Mouse (Mus musculus) lung, postnatal 14 days (tissue): ENCODE measurements around the gene Glo1.
"Not testable (repeated sequence)": the region's sequence is repeated elsewhere in the genome, so short reads cannot be mapped to it uniquely, and the experiment has no call there.

Experiments used
- DNase-seq: peaks from one replicate; pipeline ENCODE4 v3.0.0; 2021

The Glo1 gene

GRCm38 (mm10) chr17:30626719-30627118 is at the start of gene Glo1:
Glo1 (minus strand) TSS chr17:30626871.
- not testable (repeated sequence) for DNase-seq

DNA sequence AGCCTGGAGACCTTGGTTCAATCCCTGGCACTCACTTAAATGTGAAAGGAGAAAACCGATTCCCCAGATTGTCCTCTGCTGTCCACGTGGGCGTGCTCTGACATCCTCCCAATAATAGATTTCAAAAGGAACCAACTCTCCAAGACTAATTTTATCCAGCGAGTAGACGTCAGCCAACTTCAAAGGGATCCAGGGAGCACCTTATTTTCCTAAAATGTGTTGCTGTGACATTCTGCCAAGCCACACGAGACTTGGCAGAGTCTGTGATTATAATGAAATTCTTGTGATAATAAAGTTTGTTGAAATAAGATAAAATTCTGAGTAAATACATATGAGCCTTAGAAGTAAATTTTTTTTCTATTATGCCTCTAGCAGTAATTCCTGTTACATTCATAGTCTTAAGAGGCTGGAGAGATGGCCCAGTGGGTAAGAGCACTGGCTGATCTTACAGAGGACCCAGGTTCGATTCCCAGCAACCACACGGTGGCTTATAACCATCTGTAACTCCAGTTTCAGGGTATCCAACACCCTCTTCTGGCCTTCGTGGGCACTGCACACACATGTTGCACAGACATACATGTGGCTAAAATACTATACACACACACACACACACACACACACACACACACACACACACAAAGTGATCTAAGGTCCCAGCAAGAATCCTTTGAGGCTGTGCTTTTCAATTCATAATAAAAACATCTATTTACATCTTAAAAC is 48.5 kb upstream of the Glo1 start:
- DNase-seq: no peak

DNA sequence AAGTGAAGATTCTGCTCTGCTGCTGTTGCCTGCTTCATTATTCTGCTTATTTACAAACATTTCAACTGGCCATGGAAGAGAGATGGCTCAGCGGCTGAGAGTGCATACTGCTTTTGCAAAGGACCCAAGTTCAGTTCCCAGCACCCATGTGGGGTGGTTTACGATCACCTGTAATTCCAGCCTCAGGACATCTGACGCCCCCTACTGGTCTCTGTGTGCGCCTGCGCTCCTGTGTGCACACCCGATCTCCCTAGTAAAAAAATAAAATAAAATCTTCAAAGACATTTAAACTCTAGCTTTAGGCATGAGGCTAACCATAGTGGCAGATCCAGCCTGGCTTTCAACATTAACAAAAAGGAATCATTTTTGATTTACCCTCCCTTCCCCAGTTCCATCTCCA is 46.4 kb upstream of the Glo1 start:
- no peak for DNase-seq

DNA sequence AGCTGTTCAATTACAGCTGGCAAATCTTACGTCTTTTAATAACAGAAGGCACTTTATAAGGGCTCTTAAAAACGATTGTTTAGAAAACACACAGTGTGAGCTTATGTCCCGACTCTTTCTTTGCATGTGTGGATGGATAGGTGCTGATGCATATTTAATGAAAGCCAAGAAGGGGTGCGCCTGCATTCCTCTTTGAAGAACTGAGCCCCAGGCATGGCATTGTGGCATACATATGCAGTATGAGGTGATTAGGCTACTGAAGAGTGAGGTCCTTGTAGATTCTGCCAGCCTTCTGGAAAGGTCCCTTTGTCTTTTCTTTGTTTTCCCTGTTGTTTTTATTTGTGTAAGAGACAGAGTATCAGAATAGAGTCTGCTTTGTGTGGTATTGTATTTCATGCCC is 45.9 kb upstream of the Glo1 start:
- no peak for DNase-seq

DNA sequence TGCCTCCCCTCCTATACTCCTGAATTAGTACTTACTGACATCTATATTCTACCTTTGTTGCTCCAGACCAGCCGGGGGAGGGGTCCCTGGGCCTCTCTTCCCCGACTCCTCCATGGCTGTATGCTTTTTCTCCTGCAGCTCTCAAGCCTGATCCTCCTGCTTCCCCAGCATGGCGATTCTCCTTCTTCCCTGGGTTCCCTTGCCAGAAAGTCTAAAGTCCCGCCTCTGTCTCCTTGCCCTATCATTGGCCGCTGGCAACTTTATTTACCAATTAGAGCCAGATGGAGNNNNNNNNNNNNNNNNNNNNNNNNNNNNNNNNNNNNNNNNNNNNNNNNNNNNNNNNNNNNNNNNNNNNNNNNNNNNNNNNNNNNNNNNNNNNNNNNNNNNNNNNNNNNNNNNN is 38.2 kb upstream of the Glo1 start:
- DNase-seq: no peak

DNA sequence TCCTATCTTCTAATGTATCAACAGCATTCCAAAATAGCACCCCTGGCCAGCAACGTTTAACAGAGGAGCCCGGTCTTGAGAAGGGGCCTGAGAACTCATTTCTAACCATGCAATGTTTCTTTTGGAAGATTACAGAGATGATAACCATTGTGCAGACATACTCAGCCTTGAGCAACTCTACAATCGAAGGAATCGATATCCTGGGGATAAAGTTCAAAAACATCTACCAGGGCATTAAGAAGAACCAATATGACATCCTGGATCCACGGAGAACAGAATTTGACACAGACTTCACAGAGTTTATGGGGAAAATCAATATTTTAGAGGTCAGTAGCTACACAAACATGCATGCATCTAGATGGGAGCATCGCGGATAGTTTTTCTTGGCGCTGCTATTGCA is 36.5 kb upstream of the Glo1 start:
- no peak for DNase-seq

DNA sequence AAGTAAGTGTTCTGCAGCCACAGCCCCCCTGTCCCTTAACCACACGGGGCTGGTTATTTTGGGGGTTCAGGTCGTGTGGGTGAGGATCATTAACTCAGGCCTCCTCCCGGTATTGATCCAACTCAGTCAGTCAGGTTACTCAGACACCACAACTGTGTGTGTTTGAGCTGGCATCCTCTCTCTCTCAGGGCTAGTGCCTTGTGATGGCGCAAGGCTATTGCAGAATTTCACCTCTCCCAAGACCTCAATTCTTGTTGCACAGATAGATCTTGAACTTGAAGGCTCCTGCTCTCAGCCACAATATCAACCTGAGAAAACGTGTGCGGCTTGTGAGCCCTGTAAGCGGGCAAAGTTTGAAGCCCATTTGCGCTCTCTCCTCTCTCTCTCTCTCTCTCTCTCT is 35.5 kb upstream of the Glo1 start:
- DNase-seq: no peak

DNA sequence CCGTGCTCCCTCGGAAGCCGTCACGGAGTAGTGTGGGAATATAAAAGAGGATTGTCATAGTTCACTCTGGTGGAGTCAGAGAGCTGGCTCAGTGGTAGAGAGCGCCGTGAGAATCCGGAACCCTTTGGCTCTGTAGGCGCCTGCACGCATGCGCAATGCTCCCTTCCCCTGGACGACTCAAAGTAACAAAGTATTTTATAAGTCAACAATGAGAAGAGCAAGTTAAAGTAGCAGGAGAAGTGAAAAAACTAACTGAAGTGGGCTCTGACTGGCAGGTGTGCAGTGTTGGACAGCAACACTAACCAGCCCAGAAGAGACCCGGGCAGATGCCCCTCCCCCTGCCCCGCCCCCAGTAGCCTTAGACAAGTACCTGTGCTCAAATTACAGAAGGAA is 31.5 kb upstream of the Glo1 start:
- DNase-seq: peak; percentile 86

DNA sequence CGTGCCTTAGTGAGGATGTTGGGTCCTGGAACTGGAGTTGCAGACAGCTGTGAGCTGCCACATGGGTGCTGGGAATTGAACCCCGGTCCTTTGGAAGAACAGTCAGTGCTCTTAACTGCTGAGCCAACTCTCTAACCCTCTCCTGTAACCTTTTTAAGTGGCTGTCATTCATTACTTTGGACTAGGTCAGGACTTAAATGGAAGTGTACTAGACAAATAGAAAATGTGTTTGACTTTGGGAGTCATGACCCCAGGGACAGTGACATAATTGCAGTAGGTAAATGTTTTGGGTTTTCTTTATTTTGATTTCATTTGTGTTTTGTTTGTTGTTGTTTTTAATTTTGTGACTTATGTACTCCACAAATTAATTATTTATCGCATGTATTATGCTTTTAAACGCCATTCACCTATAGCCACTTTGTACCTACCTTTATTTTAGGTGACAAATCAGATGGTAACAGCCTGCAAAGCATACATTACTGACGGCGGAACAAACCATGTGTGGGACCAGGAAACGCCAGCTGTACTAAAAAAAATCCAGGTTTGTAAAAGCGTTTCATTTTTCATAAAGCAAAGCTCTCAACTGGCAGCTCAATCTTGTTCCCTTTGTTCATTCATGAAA is 31.0 kb upstream of the Glo1 start:
- no peak for DNase-seq

- peak; percentile 13 for DNase-seq
Measured at GRCm38 (mm10) chr17:30653010-30653409, 26.3 kb upstream of the Glo1 start.

DNA sequence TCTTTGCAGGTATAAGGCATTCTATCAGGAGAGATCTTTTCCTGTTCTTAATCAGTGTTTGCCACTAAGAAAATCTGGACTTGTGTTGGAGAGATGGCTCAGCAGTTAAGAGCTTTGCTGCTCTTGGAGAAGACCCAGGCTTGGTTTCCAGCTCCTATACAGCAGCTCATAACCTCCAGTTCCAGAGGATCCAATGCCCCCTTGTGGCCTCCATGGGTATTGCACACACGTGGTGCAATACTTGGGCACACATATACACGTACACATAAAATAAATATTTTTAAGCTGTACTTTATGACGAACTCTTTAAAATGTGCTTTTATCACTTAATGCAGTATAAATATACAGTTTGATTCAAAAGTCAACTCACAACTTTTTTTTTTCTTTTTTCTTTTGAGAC is 22.1 kb upstream of the Glo1 start:
- no peak for DNase-seq

GRCm38 (mm10) chr17:30640896-30641295 is 14.2 kb upstream of the Glo1 start:
- DNase-seq: no peak

- no peak for DNase-seq
Measured at GRCm38 (mm10) chr17:30638996-30639395, 12.3 kb upstream of the Glo1 start.

DNA sequence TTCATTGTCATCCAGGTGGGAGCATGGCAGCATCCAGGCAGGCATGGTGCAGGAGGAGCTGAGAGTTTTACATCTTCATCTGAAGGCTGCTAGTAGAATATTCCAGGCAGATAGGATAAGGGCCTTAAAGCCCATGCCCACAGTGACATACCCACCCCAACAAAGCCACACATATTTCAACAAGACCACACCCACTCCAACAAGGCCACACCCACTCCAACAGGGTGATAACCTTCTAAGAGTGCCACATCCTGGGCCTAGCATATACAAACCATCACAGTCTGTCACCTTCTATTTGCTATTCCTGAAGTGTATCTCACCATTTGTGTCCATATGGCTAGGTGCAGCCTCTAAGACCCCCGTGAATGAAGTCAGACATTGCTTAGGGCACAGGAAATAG is 11.0 kb upstream of the Glo1 start:
- DNase-seq: no peak

- peak; percentile 41 for DNase-seq
Measured at GRCm38 (mm10) chr17:30635367-30635766, 8.7 kb upstream of the Glo1 start.

- DNase-seq: not testable (repeated sequence)
Measured at GRCm38 (mm10) chr17:30624132-30624531, 2.5 kb downstream of the Glo1 start, which contains the start of gene Dnah8. Dnah8 (plus strand) TSS chr17:30624354.

DNA sequence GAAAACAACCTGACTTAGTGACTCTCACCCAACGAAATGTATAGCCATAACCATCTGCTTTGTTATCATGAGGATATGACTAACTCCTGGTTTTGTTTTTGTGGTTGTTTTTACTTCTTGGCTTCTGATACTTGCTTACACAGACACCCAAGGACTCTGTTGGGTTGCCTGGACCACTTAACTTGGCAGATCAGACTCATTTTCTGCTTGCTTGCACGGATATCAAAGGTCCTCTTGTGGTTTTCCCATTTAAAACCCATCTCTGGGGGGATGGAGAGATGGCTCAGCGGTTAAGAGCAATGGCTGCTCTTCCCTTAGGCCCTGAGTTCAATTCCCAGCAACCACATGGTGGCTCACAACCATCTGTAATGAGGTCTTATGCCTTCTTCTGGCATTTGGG is 3.5 kb downstream of the Glo1 start:
- DNase-seq: no peak

GRCm38 (mm10) chr17:30621450-30621849 is 5.2 kb downstream of the Glo1 start:
- DNase-seq: no peak

- no peak for DNase-seq
Measured at GRCm38 (mm10) chr17:30620548-30620947, 6.1 kb downstream of the Glo1 start.

- no peak for DNase-seq
Measured at GRCm38 (mm10) chr17:30619153-30619552, 7.5 kb downstream of the Glo1 start.

DNA sequence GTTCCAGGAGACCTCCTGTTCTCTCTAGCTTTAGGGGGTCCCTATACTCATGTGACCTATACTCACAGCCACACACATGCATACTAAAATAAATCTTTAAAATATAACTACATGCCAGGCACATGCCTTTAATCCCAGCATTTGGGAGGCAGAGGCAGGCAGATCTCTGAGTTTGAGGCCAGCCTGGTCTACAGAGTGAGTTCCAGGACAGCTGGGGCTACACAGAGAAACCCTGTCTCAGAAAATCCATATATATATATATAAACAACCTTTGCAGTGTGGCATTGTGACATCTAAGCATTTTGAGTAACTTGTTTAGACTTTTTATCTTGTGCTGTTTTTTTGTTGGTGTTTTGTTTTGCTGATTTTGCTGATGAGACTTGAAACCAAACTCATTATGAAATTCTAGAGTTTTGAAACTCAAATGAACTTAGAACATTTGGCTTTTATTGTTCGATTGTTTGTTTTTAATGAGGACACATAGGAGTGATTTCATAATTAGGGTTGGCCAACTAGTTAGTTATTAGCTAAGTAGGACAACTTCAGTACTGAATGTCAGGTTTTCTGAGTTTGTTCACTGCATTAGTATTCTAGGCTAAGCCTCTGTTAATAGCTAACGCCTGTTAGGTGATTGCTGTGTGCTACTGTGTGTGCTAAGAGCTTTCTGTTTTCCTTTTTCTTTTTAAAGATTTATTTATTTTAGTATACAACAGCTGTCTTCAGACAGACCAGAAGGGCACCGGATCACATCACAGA is 8.4 kb downstream of the Glo1 start:
- no peak for DNase-seq

- DNase-seq: no peak
Measured at GRCm38 (mm10) chr17:30616203-30616602, 10.5 kb downstream of the Glo1 start.

- DNase-seq: no peak
Measured at GRCm38 (mm10) chr17:30613350-30613749, 13.3 kb downstream of the Glo1 start.
